Mouse (Mus musculus): ENCODE results near the gene Eya2.
A peak's percentile ranks its signal among the peaks of the same experiment; 100 is the strongest.

Eya2 gene

DNA sequence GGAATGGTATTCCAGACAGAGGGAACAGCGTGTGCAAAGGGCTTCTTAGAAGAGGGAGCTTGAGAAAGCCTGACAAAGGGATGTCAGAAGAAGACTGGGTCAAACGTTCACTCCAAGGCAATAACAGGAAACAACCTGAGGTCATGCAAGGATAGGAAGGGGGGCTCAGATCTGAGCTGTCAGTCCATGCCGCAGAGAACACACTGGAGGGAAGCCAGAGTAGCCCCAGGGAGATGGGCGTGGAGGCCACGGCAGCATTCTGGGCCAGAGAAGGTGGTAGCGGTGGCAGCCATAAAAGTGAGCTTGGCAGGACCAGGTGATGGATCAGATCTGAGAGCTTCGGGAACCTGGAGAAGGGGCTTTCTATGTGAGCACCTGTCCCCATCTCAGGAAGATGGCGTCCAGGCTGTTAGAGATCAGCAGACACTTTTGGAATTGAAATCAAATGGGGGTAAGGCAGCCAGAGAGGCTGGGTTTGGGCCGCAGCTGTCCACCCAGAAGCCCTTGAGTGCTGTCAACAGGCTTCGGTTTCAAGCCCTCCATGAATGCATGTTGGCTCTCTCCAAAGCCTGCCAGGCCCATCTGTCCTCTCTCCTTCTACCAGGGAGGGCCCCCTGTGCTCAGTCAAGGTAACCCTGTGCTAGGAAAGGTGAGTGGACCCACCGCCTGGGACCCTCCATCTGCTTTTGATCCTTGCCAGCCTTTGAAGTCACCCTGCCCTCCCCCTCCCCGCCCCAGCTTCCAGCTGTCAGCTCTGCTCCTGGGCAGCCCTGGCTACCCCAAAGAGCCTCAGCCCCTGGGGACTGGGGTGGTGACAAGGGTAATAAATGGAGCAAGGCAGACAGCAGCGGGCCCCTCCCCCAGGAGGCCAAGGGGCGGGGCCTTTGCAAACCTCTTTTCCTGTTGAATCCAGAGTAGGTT lies 58.4 kb downstream of the Eya2 start:
- DNase-seq = peak; percentile 79 to 84

GRCm38 (mm10) chr2:165654151-165654550 lies 59.3 kb downstream of the Eya2 start:
- DNase-seq = peak in 1 of 2 experiments; percentile 23

DNA sequence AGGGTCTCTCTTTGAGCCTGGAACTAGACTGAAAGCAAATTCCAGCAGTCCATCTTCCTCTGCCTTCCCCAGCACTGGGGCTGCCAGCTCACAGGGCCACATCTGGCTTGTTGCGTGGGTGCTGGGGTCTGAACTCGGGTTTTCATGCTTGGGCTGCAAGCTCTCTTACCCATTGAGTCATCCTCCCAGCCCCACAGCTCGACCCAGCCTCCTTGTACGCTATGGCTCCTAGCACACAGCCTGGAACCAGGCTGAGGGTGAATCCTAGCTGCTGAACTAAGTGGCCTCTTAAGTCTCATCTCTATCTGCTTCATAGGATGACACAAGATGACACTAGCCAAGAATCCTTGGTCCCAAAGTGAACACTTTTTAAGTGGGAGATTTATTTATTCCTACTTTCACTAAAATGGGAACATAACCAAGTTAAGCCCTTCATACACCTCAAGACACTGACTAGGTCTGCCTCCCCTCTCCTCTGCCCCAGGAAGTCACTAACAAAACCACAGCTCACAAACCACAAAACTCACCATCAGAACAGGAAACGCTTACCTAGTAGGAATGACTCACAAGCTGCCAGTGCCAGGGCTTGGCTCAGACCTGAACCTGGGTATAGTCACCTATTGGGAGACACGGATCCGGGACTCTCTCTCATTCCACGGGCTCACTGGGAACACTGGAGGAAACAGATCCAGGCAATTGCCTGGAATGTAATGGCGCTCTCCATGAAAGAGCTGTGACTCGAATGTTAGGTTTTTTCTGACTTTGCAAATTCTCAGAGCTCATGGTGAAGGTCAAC lies 60.1 kb downstream of the Eya2 start:
- peak in 1 of 2 experiments; percentile 38 for DNase-seq

DNA sequence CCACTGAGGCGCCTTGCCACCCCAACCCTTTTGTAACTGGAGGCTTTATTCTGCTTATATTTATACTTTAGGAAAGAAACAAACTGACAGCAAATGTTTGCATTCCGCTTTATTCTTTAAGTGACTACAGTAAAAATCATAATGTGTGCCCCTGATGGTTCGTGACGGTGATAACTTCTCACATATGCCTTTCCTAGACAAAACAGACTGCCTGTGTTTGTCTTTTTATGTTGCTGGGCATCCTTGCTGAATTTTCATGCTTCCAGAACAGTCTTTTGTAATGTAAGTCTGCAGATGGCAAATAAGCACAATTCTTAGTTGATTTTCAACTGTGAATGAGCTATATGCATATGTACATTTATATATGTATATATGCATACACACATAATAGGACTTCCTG lies 61.7 kb downstream of the Eya2 start:
- DNase-seq = peak in 1 of 2 experiments; percentile 1

GRCm38 (mm10) chr2:165656956-165657355 lies 62.1 kb downstream of the Eya2 start:
- DNase-seq = peak in 1 of 2 experiments; percentile 20

DNA sequence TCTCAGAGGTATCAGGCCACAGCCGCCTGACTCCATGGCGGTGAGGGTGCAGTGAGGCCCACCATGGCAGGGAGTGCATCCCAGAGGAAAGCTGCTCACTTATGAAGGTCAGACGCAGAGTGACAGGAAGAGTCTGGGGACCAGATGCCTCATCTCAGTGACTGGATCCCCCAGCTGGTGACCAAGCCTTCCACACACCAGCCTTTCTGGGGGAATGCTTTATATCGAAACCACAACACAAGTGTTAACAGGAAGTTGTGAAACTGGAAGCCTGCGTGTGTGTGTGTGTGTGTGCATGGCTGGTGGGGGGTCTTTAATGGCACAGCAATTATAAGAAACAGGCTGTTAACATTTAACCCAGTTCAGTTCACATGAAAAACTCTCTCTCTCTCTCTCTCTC lies 64.7 kb downstream of the Eya2 start:
- peak in 1 of 2 experiments; percentile 32 for DNase-seq

GRCm38 (mm10) chr2:165663266-165663665 lies 68.4 kb downstream of the Eya2 start:
- DNase-seq = peak in 1 of 2 experiments; percentile 14

GRCm38 (mm10) chr2:165664648-165665047 lies 69.8 kb downstream of the Eya2 start:
- DNase-seq = peak in 1 of 2 experiments; percentile 23

- peak in 1 of 2 experiments; percentile 18 for DNase-seq
These were observed 70.3 kb downstream of the Eya2 start for GRCm38 (mm10) chr2:165665176-165665575.

DNA sequence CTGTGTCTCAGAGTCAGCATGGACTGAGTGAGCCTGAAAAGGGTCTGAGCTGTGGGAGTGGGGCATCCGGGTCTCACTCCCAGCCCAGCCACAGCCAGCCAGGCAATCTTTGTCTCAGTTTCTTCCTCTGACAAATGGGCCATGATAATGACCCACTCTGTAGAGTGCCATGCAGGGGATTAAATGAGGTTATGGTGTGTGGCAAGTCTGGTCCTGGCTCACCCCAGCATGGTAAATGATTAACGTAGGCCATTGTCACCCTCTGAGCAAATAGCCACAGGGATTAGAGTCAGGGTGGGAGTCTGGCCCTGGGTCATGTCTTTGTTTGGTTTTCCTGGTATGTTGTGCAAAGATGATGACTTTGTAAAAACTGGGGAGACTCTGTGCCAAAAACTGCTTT lies 72.3 kb downstream of the Eya2 start:
- peak in 1 of 2 experiments; percentile 27 for DNase-seq

- no peak for DNase-seq
These were observed 87.9 kb downstream of the Eya2 start for GRCm38 (mm10) chr2:165682719-165683118.

- DNase-seq = peak in 1 of 2 experiments; percentile 25
These were observed 92.7 kb downstream of the Eya2 start for GRCm38 (mm10) chr2:165687516-165687915.

DNA sequence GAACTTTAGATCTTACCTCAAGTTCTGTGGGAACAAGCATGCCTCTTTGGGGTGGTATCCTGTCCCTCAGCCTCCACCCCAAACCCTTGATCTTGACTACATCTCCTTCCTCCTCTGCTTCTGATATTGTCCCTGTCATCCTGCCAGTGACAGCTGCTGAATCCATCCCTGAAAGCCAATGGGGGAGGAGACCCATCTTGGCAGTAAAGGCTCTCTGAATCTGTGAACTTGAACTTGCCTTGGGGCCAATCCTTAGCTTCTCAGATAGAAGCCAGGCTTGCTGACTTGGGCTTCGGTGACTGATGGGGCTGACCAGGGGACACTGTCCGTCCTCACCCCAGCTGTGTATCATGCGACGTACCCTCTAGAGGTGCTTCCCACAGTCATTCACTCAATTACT lies 94.1 kb downstream of the Eya2 start:
- no peak for DNase-seq

DNA sequence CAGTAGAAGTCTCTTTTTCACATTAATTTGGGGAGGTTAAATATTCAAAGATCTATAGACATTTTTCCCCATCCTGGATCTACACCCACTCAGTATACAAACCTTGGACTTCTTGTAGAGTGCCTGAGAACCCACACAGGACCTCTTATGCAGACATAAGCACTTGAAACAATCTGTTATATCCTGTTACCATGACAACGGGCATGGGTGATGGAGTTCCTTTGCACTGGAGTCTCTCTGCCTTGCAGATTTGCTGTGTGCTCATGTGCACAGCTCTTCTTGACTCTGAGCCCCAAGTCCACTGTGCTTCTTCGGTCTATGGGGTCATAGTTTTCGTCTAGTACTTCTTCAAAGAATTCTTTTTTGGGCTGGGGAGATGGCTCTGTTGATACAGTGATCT lies 96.2 kb downstream of the Eya2 start:
- no peak for DNase-seq

DNA sequence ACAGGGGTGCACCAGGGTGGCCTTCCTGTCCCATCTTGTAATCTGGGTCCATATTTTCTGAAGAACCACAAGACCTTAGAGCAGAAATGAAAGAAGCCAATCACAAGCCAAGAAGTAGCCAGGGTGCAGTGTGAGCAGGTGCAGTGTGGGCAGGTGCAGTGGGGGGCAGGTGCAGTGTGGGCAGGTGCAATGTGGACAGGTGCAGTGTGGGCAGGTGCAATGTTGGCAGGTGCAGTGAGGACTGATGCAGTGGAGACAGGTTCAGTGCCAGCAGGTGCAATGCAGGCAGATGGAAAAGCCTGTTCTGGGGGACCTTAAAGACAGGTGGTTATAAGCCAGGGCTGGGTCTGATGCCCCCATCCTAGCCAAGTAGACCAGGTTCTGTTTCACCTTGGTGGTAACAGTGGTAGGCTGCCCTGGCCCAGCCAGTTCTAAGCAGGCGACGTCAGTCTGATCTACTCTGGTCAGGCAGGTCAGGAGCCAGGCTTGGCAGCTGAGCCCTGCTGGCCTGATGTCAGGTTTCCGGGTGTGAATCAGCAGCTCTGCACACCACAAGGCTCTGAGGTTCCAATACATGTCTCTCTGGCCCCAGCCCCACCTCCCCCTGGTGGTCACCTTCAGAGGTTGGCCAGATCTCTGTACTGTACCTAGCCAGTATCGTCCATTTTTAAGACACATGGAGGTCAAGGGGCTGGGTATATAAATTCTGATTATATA lies 98.3 kb downstream of the Eya2 start:
- DNase-seq = peak; percentile 59 to 77

DNA sequence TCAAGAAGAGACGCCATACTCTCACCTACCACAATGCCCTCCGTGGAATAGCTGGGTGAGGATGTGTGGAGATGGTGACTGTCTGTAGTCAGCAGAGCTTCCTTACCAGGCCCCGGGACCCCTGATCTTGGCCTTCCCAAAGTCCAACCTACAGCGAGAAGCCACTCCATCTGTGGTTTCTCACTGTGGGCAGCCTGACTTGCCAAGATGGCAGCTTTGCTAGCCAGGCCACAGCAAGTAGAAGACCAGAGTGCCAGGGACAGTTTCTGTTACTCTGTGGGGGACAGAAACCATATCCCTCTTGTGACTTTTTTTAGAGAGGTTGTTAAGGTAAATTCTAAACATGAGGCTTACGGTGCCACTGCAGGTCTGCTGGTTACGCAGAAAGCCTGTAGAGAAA lies 99.9 kb downstream of the Eya2 start:
- DNase-seq = peak in 1 of 2 experiments; percentile 17

- DNase-seq = no peak
These were observed 105.5 kb downstream of the Eya2 start for GRCm38 (mm10) chr2:165700252-165700908.

DNA sequence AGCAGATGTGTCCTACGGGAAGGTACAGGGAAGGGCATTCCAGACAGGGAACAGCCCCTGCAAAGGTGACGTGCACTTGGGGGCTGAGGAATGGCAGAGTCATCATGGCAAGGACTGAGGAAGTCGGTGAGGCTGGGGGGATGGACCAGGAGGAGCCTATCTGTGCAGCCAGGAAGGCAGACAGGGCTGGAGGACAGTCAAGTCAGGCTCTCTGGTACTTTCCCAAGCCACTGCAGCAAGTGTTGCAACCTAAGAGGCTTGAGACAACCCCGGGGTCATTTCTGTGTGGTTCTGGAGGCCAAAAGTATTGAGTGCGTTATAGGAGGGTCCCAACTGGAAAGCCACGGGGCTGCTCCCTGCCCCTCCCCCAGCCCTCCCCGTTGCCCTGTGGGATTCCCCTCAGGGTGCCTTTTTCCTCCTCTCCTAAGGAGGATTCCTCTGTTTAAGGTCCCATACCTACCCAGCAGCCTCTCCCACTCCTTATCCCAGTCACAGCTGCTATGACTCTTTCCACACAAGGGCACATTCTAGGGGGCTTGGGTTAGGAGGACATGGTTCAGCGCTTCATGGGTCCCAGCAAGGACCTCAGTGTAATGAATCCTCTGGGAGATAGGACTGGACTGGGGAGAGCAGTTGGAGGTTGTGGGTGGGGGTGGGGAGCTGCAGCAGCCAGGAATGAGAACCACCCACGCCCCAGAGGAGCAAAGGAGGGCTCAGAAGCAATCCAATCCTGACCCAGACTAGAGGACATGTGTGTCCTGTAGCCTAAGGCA lies 108.4 kb downstream of the Eya2 start:
- DNase-seq = peak in 1 of 2 experiments; percentile 33

DNA sequence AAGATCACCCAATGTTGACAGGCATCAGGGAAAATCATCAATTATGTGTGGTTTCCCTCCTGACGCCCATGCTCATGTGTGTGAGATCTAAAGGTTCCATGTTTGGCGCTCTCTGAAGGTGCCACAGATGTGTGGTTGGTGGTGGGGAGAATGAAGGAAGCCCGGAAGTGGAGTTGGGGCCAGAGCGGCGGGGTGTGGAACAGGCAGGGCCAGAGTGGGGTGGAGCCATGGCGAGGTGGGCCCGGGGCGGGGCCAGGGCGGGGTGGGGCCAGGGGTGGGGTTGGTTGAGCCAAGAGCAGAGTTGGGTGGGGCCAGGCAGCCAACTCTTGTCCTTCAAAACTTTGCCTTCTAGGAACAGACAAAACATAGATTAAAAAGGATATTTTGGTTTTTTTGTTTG lies 113.4 kb downstream of the Eya2 start:
- no peak for DNase-seq

GRCm38 (mm10) chr2:165716688-165717087 lies 121.9 kb downstream of the Eya2 start:
- DNase-seq = peak in 1 of 2 experiments; percentile 11

All from kidney, postnatal 25 days (tissue).